Mouse (Mus musculus): ENCODE data around the gene Ints3.

Ints3 gene

DNA sequence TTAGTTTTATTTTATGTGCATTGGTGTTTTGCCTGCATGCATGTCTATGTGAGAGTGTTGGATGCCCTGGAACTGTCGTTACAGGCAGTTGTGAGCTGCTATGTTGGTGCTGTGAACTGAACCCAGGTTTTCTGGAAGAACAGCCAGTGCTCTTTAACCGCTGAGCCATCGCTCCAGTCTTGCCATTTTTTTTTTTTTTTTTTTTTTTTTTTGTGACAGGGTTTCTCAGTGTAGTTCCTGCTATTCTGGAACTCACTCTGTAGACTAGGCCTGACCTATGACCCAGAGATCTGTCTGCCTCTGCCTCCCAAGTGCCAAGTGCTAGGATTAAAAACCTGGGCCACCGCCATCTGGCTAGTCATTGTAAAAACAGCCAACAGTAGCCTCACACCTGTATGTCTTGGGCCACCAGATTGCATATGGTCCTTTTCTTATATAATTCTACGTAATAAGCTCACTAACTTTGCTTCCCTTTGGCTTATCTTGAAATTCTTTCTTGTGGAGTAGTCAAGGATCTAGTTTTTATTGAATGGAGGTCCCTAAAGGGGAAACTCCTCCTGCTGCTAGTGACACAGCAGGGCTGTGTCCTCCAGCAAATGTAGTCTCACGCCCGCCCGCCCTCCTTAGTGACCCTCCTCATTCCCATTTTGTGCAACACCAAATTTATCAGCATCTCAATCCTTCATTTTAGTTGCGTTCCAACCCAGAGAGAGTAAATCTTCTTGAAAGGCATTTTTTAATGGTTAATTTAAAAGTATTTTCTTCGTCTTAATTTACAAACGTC lies 12.2 kb upstream of the Ints3 start:
- in situ Hi-C loops (cut with MboI, MseI): no loop called here

DNA sequence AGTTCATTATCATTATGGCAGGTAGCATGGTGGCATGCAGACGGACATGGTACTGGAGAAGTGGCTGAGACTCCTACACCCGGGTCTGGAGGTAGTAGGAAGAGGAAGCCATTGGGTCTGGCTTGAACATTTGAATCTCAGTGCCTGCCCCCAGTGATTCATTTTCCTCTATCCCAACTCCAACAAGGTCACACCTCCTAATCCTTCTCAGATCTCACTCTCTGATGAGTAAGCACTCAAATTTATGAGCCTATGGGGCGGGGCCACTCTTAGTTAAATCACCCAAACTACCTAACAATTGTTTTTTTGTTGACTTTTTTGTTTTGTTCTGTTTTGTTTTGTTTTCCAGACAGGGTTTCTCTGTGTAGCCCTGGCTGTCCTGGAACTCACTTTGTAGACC lies 10.6 kb upstream of the Ints3 start:
- in situ Hi-C loops (cut with MboI, MseI): no loop called here

DNA sequence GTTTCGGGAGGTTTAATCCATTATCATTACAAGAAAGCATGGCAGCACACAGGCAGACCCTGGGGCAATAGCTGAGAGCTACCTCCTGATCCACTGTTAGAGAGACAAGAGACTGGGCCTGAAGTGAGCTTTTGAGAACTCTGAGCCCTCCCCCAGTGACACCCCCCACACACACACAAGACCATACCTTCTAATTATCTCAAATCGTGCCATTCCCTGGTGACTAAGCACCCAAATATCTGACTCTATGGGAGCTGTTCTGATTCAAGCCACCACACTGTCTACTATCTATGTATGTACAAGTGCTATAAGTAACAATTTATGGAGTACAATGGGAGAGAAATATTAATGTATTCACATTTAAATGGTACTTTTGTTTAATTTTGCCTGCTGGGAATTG lies 7.3 kb upstream of the Ints3 start:
- in situ Hi-C loops (cut with MboI, MseI): no loop called here

DNA sequence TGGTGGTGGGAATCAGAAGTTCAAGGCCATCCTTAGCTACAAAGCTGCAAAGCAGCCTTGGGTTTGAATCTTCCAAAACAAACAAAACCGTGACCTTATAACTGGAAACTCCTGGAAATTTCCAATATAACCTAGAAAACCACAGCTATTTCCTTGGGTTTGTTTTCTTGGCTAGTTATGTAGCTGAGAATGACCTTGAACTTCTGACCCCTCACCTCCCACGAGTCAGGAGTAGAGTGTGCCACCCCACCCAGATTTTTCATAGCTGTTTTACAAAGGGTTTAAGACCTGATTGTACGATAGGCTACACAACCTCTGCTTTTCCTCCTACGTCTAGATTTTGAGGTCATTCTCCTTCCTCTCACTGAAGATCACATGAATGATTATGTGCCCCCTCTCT lies 3.7 kb upstream of the Ints3 start:
- in situ Hi-C loops (cut with MboI, MseI): no loop called here

DNA sequence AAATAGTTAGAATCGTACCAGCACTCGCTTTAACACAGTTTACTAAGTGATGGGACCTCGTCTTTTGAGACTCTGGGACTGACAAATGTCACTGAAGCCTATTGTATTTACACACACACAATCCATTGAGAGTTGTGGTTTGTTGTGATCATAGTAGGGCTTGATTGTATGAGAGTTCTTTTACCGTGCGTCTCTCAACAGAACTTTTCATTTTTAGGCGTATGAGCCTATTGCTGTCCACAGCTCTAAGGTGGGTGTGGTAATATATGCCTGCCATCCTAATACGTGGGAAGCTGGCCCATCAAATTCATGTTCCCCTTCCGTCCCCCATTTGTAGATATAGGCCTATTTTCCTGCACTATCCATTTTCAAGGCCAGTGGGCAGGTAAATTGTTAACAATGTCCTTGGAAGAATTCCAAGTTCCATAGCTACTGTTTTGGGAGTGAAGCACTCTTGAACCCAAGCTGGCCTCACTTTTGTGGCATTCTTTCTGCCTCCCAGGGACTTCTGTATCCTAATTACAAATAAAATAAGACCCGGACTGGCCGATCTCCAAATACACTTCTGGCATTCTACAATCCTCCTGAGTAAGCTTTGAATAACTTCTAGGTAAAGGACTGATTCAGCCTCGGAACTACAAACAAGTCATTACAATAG lies 780 bp upstream of the Ints3 start:
- in situ Hi-C loops (cut with MboI, MseI): no loop called here

DNA sequence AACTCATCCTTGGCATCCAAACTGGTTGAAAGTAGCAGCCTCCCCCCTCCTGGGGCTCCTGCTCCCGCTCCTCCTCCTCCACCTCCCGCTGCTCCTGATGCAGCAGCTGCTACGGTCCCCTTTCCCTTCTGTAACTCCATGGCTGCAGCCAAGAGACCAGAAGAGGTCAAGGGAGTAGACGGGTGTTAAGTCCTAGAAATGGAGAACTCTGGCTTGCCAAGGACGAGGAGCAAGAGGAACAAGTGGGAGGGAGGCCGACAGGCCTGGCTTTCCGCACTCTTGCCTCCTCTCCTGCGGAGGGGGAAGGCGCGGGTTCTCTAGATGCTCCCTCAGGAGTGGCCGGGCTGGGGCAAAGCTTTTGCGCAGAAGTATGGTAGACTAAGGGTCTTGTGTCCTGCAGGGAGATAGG lies 607 bp downstream of the Ints3 start:
- in situ Hi-C loops (cut with MboI, MseI): no loop called here

DNA sequence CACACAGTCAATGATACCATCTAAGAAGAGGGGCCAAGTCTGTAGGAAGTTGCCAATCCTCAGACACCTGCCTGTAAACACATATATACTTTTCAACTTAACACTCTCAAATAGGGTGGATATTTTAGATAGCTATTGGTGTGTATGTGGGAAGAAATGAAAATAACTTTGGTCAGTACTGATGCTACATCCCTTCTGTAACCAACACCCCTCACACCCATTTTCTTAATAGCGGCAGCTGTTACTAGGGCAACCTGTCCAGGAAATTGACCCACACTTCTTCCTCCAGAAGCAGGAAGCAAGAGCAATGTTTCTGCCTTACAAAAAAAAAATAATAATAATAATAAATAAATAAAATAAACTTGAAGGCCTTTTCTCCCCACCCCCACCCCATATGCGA lies 1.1 kb downstream of the Ints3 start:
- in situ Hi-C loops (cut with MboI, MseI): no loop called here

DNA sequence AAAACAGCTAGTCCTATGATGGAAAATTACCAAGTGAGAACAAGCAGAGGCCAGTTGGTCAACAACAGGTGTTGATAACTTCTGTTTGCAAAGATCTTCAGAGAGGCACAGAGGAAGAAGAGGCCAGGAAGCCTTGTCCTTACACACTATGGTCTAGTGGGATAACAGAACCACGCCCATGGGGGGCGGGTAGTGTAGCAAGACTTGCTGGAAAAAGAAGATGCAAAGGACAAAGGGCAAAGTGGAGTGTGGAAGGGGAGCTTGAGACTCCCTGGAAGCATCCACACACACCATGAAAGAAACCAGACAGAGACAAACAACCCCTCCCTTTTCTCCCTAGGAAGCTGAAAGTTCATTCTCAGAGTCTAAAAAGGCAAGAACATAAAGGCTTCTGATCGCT lies 3.8 kb downstream of the Ints3 start:
- in situ Hi-C loops (cut with MboI, MseI): no loop called here

DNA sequence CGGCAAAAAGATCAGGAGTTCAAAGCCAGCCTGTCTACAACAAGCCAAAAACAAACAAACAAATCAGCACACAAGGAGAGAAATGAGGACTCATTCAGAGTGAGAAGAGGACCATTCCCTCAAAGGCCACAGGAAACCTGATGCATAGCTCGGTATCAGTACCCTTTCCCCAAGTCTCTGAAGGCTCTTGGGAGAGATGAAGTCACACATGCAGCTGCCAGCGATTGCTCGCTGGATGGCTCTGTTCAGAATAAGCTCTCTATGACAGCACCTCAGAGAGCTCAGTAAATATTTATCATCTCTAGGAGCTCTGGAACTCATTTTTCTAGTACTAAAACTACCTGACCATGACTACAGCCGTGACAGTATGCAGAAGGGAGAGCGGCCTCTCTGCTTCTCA lies 5.2 kb downstream of the Ints3 start:
- in situ Hi-C loops (cut with MboI, MseI): no loop called here

DNA sequence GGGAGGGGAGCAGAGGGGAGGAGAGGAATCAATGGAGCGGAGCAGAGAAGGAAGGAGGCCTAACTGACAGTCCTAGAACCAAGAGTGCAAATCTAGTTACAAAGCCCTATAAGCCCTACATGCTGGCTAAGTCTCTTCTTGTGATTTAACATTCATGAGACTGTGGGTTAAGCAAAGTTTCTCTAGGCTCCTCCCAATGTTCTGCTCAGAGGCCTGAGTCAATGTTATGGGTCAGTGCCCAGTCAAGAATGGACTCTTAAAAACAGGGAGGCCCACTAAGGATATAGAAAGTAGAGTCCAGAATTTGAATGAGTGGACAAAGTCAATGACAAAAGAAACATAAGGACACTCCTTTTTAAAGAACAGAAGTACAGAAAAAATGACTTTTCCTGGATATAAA lies 5.8 kb downstream of the Ints3 start:
- in situ Hi-C loops (cut with MboI, MseI): no loop called here

DNA sequence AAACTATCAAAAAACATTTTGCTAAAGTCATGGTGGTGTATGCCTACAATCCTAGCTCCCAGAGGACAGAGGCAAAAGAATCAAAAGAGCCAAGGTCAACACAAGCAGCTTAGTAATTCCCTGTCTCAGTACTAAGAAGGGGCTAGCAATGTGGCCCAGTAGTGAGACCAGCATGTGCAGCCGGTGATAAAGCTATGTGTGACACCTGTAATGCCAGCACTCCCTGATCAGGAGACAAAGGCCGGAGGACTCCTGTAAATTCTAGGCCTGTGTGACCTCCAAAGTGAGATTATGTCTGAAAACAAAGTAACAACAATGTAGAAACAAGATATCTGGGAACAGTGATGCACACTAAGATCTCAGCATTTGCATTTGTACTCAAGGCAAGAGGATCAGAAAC lies 7.9 kb downstream of the Ints3 start:
- in situ Hi-C loops (cut with MboI, MseI): no loop called here

DNA sequence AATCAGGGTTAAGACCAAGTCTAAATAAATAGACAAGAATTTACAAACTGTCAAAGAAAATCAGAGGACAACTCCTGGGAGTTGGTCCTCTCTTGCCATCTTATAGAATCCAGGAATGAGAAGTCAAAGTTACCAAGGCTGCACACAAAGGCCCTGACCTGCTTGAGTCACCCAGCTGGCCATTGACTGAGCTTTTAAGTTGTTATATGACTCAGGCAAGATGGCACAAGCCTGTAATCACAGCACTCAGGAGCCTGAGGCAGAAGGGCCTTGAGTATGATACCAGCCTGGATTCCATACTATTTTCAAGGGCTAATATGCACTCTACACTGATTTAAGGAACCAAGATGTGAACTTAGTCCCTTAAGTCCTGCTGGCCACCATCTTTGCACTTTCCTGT lies 9.9 kb downstream of the Ints3 start:
- in situ Hi-C loops (cut with MboI, MseI): no loop called here

DNA sequence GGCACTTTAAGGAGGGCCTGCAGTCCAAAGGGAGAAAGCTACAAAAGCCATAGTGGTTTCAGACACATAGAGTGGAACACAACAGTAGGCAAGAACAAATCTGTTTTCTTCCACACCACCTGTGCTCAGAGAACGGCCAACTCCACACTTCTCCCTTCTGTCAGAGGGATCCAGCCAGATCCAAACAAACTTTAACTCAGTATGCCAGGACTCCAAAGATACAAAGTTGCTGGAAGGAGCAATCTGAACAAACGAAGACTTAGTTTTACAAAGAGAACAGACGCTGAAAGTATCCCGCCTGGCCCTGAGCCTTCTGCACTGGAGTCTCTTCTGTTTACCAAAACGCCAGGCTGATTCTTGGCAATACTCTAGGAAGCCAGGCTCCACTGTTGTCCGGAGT lies 12.7 kb downstream of the Ints3 start:
- in situ Hi-C loops (cut with MboI, MseI): no loop called here

DNA sequence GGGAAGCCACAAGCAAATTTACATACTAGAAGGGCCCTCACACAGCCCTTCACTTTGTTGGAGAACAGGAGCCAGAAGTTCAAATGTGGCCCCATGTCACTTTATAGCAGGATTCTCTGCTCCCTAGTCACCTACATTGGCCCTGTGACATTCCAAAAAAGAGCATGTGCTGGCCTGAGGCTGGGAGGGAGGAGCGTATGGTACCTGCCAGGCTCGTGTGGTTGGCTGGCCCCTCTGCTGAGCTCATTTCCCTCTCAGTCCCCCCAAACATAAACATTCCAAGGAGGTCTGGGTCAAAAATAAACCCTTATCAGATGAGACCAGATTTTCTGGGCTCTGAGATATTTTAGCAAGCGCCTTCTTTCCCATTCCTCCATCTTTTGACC lies 20.4 kb downstream of the Ints3 start:
- in situ Hi-C loops (cut with MboI, MseI): no loop called here

DNA sequence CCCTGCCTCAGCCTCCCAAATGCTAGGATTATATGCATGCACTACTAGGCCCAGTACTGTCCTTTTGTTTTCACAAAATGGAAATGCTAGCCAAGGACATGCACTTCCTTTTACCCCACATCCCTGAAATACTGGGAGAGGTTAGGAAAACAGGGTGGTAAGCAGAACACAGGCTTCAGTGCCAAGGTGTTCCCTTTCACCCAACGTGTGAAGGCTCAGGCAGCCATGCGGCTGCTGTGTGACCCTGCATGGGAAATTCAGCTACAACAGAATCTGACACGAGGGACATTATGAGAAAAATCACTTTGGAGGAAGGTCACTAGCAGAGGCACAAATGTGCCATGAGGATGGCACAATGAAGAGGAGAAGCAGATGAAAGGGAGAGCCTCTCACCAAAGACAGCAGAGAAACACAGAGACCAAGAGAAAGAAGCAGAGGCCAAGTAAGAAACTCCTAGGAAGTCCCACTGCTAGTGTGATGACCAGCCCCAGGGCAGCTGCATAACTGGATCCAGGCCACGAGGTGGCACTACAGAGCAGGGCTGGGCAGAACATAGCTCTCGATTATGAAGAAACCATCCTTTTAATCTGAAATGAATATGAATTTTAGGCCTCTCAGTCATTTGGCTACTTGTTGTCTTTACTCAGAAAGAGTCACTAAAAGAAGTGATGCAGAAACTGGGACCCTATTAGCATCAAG lies 21.0 kb downstream of the Ints3 start:
- in situ Hi-C loops (cut with MboI, MseI): no loop called here

DNA sequence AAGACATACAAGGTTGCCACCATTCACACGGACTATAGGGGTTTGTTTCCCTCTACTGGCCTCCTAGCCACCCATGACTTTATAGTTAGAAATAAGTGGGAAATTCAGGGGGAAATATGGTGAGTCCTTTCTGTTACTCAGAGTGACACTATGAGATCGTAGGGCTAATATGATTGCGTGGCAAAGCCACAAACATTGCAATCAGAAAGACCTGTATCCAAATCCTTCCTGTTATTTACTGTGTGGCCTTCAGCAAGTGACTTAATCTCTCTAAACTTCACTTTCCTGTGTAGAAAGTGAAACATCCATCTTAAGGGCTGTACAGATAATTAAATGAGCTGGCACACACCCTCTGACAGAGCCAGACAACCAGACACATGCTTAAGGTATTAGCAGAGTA lies 24.7 kb downstream of the Ints3 start:
- in situ Hi-C loops (cut with MboI, MseI): loop anchor here (10.0 kb wide), 1 partner anchor 216 kb away; no protein-coding TSS in a partner anchor

DNA sequence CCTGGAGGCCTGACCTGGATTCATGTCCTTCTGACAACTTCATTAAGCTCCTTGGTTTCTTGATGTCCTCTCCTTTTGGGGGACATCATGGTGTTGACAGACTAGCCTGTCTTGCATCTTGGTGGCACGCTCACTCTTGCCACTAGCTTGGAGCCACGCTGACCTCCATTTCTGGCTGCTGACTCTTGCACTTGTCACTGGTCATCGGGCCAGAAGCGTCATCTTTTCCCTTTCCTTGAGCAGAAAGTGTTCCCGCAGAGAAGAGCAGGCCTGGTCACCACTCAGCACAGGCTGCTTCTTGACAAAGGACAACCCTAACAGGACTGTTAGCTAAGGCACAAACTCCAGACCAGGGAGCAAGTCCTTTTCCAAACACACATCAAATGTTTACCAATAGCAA lies 27.0 kb downstream of the Ints3 start:
- in situ Hi-C loops (cut with MboI, MseI): loop anchor here (10.0 kb wide), 1 partner anchor 218 kb away; no protein-coding TSS in a partner anchor

DNA sequence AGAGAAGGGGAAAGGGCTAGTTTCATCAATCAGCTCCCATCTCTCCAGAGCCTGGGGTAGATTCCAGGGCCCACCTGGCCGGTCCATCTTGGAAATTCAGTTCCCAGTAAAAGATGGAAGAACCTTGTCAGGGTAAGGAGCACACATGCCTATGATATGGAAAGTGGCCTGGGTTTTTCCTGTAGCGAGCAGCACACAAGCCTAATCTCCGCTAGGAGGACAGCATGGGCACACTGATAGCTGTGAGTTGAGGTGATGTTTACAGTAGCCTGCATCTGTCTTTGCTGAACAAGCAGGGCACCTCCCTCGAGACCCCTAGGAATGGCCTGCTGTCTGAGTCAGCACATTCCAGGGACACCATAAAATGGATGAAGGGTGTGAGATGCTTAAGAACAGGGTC lies 28.8 kb downstream of the Ints3 start:
- in situ Hi-C loops (cut with MboI, MseI): loop anchor here (10.0 kb wide), 1 partner anchor 220 kb away; no protein-coding TSS in a partner anchor

DNA sequence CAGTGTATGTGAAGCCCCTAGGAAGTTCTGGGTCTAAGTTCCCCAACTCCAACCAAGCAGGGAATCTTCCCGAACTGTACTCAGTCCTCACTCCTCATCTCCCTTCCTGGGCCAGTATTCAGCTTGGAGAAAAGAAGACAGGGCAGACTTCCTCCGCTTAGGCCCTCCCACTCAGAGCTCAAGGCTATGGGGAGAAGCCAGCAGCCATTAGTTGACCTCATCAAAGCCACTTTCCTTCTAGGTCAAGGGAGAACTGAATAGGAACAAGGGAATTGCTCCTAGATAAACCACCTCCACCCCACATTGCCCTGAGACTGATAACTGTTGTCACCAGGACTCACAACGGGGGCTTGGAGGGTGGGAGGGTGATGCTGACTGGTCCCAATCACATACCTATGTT lies 29.3 kb downstream of the Ints3 start:
- in situ Hi-C loops (cut with MboI, MseI): loop anchor here (10.0 kb wide), 1 partner anchor 221 kb away; no protein-coding TSS in a partner anchor

DNA sequence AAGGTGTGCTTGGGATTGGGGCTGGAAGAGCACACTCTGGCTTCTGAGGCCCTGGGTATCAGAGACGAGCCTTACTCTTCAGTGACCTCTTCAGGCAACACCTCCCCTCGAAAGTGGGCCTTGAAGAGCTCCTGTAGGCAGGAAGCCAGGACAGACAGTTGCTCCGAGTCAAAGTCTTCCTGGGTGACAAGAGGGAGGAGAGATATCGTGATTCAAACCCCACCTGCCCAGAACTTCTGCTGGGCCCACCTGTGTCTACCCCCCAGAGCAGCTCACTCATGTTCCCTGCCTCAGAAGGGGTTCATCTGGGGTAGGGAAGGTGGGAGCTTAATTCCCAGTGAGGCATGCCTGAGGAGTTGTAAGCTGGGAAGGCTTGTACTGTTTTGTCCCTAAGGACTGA lies 32.4 kb downstream of the Ints3 start:
- in situ Hi-C loops (cut with MboI, MseI): loop anchor here (10.0 kb wide), 1 partner anchor 224 kb away; no protein-coding TSS in a partner anchor

DNA sequence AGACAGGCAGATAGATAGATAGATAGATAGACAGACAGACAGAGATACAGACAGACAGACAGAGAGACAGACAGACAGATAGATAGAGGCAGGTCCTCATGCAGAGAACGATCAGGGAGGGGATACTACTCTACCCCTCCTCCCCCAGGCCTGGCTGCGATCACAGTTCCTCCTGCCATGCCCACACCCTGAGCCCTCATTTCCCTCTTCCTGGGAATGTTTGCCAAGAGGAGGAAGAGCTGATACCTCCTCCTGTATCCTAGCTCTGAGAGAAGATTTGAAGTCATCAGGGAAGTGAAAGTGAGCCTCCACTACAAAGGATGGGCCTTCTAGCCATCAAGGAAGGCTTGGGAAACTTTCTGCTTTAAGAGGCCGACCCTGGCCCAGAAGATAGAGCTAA lies 37.8 kb downstream of the Ints3 start:
- in situ Hi-C loops (cut with MboI, MseI): no loop called here

DNA sequence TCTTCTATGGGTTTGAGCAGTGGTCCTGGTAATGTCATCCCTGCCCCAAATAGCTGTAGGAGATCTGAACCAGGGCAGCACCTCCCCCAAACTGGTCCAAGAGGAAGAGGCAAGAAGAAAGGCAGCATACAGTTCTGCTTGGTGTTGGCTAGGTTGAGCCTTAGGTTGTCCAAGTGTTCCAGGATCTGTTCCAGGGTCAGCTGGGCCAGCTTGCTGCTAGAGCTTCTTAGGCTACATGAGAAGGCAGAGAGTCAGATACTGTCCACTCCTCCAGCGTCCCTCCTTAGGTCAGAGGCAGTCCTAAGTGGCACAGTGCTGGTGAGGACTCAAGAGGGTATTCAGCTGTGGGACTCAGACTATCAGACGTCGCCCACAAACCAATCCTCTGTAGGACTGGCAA lies 40.8 kb downstream of the Ints3 start:
- in situ Hi-C loops (cut with MboI, MseI): no loop called here

DNA sequence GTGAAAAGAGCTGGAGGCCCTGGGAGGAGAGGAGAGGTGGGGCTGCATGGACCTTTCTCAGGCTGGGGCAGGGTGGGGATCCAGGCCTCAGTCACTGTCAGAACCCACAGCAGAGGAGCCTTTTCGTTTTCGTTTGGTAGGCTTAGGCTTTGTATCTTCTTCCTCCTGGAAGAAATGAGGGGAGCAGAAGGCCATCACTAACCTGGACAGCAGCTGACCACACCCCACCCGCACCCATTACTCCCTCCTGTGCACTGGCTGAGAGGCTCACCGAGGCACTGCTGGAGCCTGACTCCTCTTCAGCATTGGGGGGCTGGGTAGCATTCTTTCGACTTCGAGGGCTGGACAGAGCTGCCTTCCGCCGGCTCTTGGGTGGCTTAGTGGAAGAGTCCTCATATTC lies 41.5 kb downstream of the Ints3 start:
- in situ Hi-C loops (cut with MboI, MseI): no loop called here
